Mouse (Mus musculus) left cerebral cortex, postnatal 14 days (tissue): Measurements from ENCODE around the gene Tagln2. TPM values are rescaled to one million over a fixed set of nuclear protein-coding genes. Genes with fewer than 3 reads are reported as not detected.
A peak's percentile ranks its signal among the peaks of the same experiment; 100 is the strongest.

Experiments
- DNase-seq, 2 experiments: peaks; one replicate each; pipeline ENCODE4 v3.0.0; 2021 to 2022; ENCODE audit warnings: low spot score in 2 of 2, mixed read lengths in 1 of 2
- intact Hi-C: fragments of 180-260 bp; cut with DNase I; formaldehyde crosslinking; loops from one replicate; pipeline ENCODE4 v1.15.1; 2025
- total RNA-seq, 2 experiments: library from RNA; stranded (reverse); gene quantifications; 2 replicates each; pipeline ENCODE4 v1.2.3; 2021

Gene Tagln2
- total RNA-seq, 2 experiments from 2014 or later: 12.3 to 15.1 TPM

GRCm38 (mm10) chr1:172475054-172475741, 24.6 kb upstream of the Tagln2 start, which contains the start of gene Slamf9:
TSS of gene Slamf9 (plus strand) at chr1:172475358.
- peak in 1 of 2 experiments; percentile 53 for DNase-seq
- intact Hi-C loops: no loop called here

- intact Hi-C loops: no loop called here
- no peak for DNase-seq
Observed at GRCm38 (mm10) chr1:172478020-172478419, 21.8 kb upstream of the Tagln2 start.

- intact Hi-C loops: no loop called here
- no peak for DNase-seq
Observed at GRCm38 (mm10) chr1:172480376-172480775, 19.5 kb upstream of the Tagln2 start.

- DNase-seq: no peak
Observed at GRCm38 (mm10) chr1:172481111-172481510, 18.7 kb upstream of the Tagln2 start.

GRCm38 (mm10) chr1:172481540-172482280, 18.1 kb upstream of the Tagln2 start, which contains the start of gene Igsf9:
TSS of gene Igsf9 (plus strand) at chr1:172481788.
- intact Hi-C loops: no loop called here
- DNase-seq: peak; percentile 95 to 96

More at GRCm38 (mm10) chr1:172481111-172481510, 18.7 kb upstream of the Tagln2 start:
- intact Hi-C loops: no loop called here

- no peak for DNase-seq
- intact Hi-C loops: no loop called here
Observed at GRCm38 (mm10) chr1:172482518-172483360, 17.1 kb upstream of the Tagln2 start.

GRCm38 (mm10) chr1:172483361-172483660, 16.5 kb upstream of the Tagln2 start:
- no peak for DNase-seq
- intact Hi-C loops: no loop called here

- intact Hi-C loops: no loop called here
- DNase-seq: no peak
Observed at GRCm38 (mm10) chr1:172484236-172484635, 15.6 kb upstream of the Tagln2 start.

- intact Hi-C loops: loop anchor here (5.0 kb wide), 1 partner anchor 148 kb away; the partner anchor contains the start of gene Dusp23
- DNase-seq: no peak
Observed at GRCm38 (mm10) chr1:172484671-172485070, 15.2 kb upstream of the Tagln2 start.

- intact Hi-C loops: loop anchor here (5.0 kb wide), 1 partner anchor 146 kb away; the partner anchor contains the start of gene Dusp23
- no peak for DNase-seq
Observed at GRCm38 (mm10) chr1:172485821-172486220, 14.0 kb upstream of the Tagln2 start.

- DNase-seq: no peak
- intact Hi-C loops: loop anchor here (5.0 kb wide), 1 partner anchor 146 kb away; the partner anchor contains the start of gene Dusp23
Observed at GRCm38 (mm10) chr1:172486236-172486635, 13.6 kb upstream of the Tagln2 start.

GRCm38 (mm10) chr1:172486651-172487050, 13.2 kb upstream of the Tagln2 start:
- intact Hi-C loops: loop anchor here (5.0 kb wide), 1 partner anchor 146 kb away; the partner anchor contains the start of gene Dusp23
- DNase-seq: no peak

GRCm38 (mm10) chr1:172487859-172488258, 12.0 kb upstream of the Tagln2 start:
- DNase-seq: no peak
- intact Hi-C loops: loop anchor here (5.0 kb wide), 1 partner anchor 144 kb away; the partner anchor contains the start of gene Dusp23

- no peak for DNase-seq
- intact Hi-C loops: loop anchor here (5.0 kb wide), 1 partner anchor 143 kb away; the partner anchor contains the start of gene Dusp23
Observed at GRCm38 (mm10) chr1:172488831-172489230, 11.0 kb upstream of the Tagln2 start.

- intact Hi-C loops: loop anchor here (1.0 to 10.0 kb wide), 3 partner anchors 77 to 905 kb away; partner anchors contain the start of gene Dusp23
- DNase-seq: no peak
Observed at GRCm38 (mm10) chr1:172489585-172490250, 10.1 kb upstream of the Tagln2 start.

- intact Hi-C loops: loop anchor here (1.0 to 10.0 kb wide), 2 partner anchors 78 to 905 kb away; no protein-coding TSS in a partner anchor
- peak; percentile 77 to 89 for DNase-seq
Observed at GRCm38 (mm10) chr1:172490261-172490661, 9.6 kb upstream of the Tagln2 start.

GRCm38 (mm10) chr1:172492047-172492446, 7.8 kb upstream of the Tagln2 start:
- no peak for DNase-seq
- intact Hi-C loops: loop anchor here (10.0 kb wide), 1 partner anchor 903 kb away; no protein-coding TSS in a partner anchor

- intact Hi-C loops: loop anchor here (10.0 kb wide), 1 partner anchor 901 kb away; no protein-coding TSS in a partner anchor
- DNase-seq: no peak
Observed at GRCm38 (mm10) chr1:172493516-172493915, 6.3 kb upstream of the Tagln2 start.
